Mouse (Mus musculus) hindbrain, embryonic 13.5 days (tissue): ENCODE data around the gene Slc44a5. TPM values are rescaled to one million over a fixed set of nuclear protein-coding genes. Genes with fewer than 3 reads are reported as not detected.
A peak's percentile ranks its signal among the peaks of the same experiment; 100 is the strongest.

ENCODE experiments used
- ATAC-seq: fragments of 200-750 bp; cut with Nextera tagmentation; 2 replicates; pipeline ENCODE4 v1.8.0; 2017; ENCODE audit warnings: moderate TSS enrichment; ENCODE audit not compliant: low FRiP score
- H3K27ac ChIP-seq: fragments of 300-500 bp; sonication (generic); 2 replicates; pipeline ENCODE4 v1.5.1; 2015; ENCODE audit warnings: inconsistent platforms, mild to moderate bottlenecking, moderate library complexity
- H3K27me3 ChIP-seq: fragments of 300-500 bp; sonication (generic); 2 replicates; pipeline ENCODE4 v1.6.1; 2015; ENCODE audit warnings: mild to moderate bottlenecking, inconsistent platforms
- H3K36me3 ChIP-seq: fragments of 300-500 bp; sonication (generic); 2 replicates; pipeline ENCODE4 v1.6.1; 2015; ENCODE audit warnings: mild to moderate bottlenecking, inconsistent platforms
- H3K4me1 ChIP-seq: fragments of 300-500 bp; sonication (generic); replicated peaks from 2 replicates; pipeline ENCODE4 v1.6.1; 2015; ENCODE audit warnings: inconsistent platforms
- H3K4me2 ChIP-seq: fragments of 300-500 bp; sonication (generic); 2 replicates; pipeline ENCODE4 v1.6.1; 2015; ENCODE audit warnings: inconsistent platforms, mild to moderate bottlenecking, moderate library complexity
- H3K4me3 ChIP-seq: fragments of 300-500 bp; sonication (generic); 2 replicates; pipeline ENCODE4 v1.5.1; 2015; ENCODE audit warnings: mild to moderate bottlenecking, inconsistent platforms
- H3K9ac ChIP-seq: fragments of 300-500 bp; sonication (generic); 2 replicates; pipeline ENCODE4 v1.6.1; 2015; ENCODE audit warnings: mild to moderate bottlenecking, inconsistent platforms
- H3K9me3 ChIP-seq: fragments of 300-500 bp; sonication (generic); 2 replicates; pipeline ENCODE4 v1.6.1; 2016; ENCODE audit warnings: inconsistent platforms
- WGBS: fragments of 180-500 bp; shearing (Covaris S2); methylation state at CpG from one replicate; pipeline ENCODE4 v1.1.7; 2015; 5-methylcytosine and 5-hydroxymethylcytosine counted together
- polyA plus RNA-seq: library from polyadenylated mRNA; unstranded; fragments of >200 nt; fragmentation: Nextera tagmentation; extraction: Ambion mirVana; gene quantifications from 2 replicates; pipeline ENCODE4 v1.2.1, GENCODE M21; 2015

The Slc44a5 gene
- polyA plus RNA-seq, 1 experiment from 2014 or later = 6.5 TPM

DNA sequence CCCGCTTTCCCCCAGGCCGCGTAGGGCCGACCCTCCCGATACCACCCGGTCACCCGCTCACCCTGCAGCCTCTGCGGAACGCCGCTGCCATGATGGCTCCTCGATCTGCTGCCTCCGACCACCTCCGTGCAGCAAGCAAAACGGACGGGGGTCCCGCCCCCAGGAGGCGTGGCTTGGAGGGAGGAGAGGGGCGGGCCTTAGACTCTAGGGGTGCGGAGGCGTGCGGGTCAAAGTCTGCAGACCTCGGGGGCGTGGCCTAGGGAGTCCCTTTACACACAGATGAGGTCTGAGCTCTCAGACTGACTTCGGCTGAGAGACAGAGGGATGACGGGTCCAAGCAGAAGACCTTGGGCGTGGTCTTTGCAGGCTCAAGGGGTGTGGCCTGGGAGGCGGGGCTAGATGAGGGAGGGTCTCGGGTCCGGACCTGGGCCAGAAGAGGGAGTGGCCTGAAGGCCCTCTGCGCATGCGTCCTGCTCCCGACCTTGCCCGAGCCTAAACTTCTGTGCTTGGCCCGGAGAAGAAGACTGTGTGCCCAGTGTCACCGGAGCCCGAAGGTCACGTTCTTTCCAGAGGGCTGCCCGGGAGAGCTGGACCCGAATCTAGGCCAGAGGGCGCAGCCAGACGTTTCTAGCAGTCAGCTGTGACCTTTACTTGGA lies 28.8 kb upstream of the Slc44a5 start, which contains the start of gene Acadm:
Gene Acadm, minus strand, starts transcription at position 298 of the 656 bp plus-strand sequence.
- H3K27me3 ChIP-seq = no peaks in the 10 kb centered on the region
- peak within 1 kb of the TSS; percentile 84 for H3K9ac ChIP-seq
- no peaks in the 10 kb centered on the region for H3K9me3 ChIP-seq
- ATAC-seq = peak; percentile 97
- H3K4me2 ChIP-seq = peak within 1 kb of the TSS; percentile 72
- no peaks in the 10 kb centered on the region; the same call in 1 of the 2 replicates for H3K36me3 ChIP-seq
- peaks cover 22% of the 10 kb centered on the region for H3K4me1 ChIP-seq
- 0% methylated on average over 41 of the region's 41 CpGs for WGBS
- H3K4me3 ChIP-seq = peak within 1 kb of the TSS; percentile 70
- H3K27ac ChIP-seq = peak within 1 kb of the TSS; percentile 88

- WGBS = 81% methylated on average over 4 of the region's 4 CpGs
Measured at GRCm38 (mm10) chr3:153947271-153947670, 26.0 kb upstream of the Slc44a5 start.

GRCm38 (mm10) chr3:153948176-153948575 lies 25.1 kb upstream of the Slc44a5 start:
- Histone ChIP-seq H3K4me3 (no peak overlapping the region), H3K9me3 (no peaks in the 10 kb centered on the region), H3K4me2 (no peak overlapping the region), H3K4me1 (peaks cover 16% of the 10 kb centered on the region), H3K36me3 (no peaks in the 10 kb centered on the region), H3K27me3 (no peaks in the 10 kb centered on the region), H3K27ac (no peak overlapping the region), H3K9ac (no peak overlapping the region)
- ATAC-seq = no peak
- WGBS = 89% methylated on average over 2 of the region's 2 CpGs

More at GRCm38 (mm10) chr3:153947271-153947670, 26.0 kb upstream of the Slc44a5 start:
- no peak overlapping the region for H3K4me2 ChIP-seq
- H3K27me3 ChIP-seq = no peaks in the 10 kb centered on the region
- no peaks in the 10 kb centered on the region for H3K36me3 ChIP-seq
- peaks cover 22% of the 10 kb centered on the region for H3K4me1 ChIP-seq
- no peak overlapping the region for H3K27ac ChIP-seq
- H3K4me3 ChIP-seq = no peak overlapping the region
- no peak overlapping the region for H3K9ac ChIP-seq
- H3K9me3 ChIP-seq = no peaks in the 10 kb centered on the region
- no peak for ATAC-seq

DNA sequence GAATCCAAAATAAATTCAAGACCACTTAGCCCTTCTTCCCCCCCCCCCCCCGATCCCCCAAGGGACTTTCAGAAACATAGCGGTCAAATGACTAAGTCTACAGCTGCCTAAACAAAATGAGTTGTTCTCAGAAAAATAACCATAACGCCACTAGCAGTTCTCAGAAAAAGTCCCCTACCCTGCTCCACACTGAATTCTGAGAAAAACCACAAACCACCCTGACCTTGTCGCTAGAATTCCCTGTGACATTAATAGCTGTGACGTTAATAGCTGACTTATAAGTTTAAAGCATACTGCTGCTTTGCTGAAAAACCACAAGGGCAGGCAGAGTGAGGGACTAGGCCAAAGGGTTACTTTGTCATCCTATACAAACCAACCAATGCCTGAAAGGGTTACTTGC lies 15.3 kb upstream of the Slc44a5 start:
- no peaks in the 10 kb centered on the region for H3K36me3 ChIP-seq
- H3K4me2 ChIP-seq = no peak overlapping the region
- peaks cover 4% of the 10 kb centered on the region for H3K4me1 ChIP-seq
- 87% methylated on average over 5 of the region's 5 CpGs for WGBS
- no peak overlapping the region for H3K9ac ChIP-seq
- no peaks in the 10 kb centered on the region for H3K9me3 ChIP-seq
- ATAC-seq = no peak
- H3K4me3 ChIP-seq = no peak overlapping the region
- no peaks in the 10 kb centered on the region for H3K27me3 ChIP-seq
- H3K27ac ChIP-seq = no peak overlapping the region

- Histone ChIP-seq H3K9me3 (no peaks in the 10 kb centered on the region), H3K36me3 (no peaks in the 10 kb centered on the region), H3K9ac (no peak overlapping the region), H3K4me1 (peaks cover 4% of the 10 kb centered on the region), H3K4me3 (no peak overlapping the region), H3K27me3 (no peaks in the 10 kb centered on the region), H3K27ac (no peak overlapping the region), H3K4me2 (no peak overlapping the region)
- peak; percentile 59 for ATAC-seq
- 100% methylated on average over 1 of the region's 1 CpGs for WGBS
Measured at GRCm38 (mm10) chr3:153959035-153959730, 14.1 kb upstream of the Slc44a5 start.

DNA sequence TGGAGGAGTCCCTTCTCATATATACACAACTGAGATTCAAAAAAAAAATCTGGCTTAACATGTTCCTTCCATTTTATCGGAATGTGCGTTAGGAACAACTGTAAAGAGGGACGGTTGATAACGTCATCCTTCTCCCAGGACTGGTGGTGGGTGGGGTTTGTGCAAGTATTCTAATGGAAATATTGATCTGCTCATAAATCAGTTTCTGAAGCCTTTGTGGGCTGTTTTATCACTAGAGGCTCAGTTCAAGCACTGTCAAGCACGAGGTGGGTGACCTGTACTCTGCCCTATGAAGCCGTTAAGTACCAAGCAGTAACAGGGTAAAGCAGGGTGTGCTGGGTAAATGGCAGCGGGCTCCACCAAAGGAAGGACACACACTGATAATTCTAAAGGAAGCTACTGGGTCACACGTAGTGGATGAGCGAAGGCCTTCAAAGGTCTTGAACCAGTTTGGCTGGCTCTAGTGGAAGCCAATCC lies 13.5 kb upstream of the Slc44a5 start:
- Histone ChIP-seq H3K9ac (no peak overlapping the region), H3K4me2 (no peak overlapping the region), H3K36me3 (no peaks in the 10 kb centered on the region), H3K9me3 (no peaks in the 10 kb centered on the region), H3K4me1 (peaks cover 4% of the 10 kb centered on the region), H3K27me3 (no peaks in the 10 kb centered on the region), H3K4me3 (no peak overlapping the region), H3K27ac (no peak overlapping the region)
- 72% methylated on average over 9 of the region's 9 CpGs for WGBS
- ATAC-seq = 0 out of 2 replicates have a peak, but pooled peaks have one; percentile 9

DNA sequence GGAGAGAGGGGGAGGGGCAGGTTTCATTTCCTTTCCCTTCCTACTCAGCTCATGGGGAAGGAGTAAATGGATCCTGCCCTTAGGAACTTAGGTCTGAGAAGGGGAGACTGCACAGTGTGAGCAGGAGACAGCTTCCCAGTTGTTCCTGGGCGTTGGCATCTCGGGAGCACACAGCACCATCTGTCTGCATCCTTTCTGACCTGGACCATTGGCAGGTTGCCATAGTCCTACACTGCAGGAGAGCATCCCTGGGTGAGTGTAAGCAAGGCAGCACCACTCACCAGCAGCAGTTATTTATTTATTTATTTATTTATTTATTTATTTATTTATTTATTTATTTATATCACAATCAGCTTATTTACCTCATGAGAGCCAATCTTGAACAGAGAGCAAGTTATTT lies 12.4 kb upstream of the Slc44a5 start:
- Histone ChIP-seq H3K4me1 (peaks cover 4% of the 10 kb centered on the region), H3K27ac (no peak overlapping the region; the same call in 1 of the 2 replicates), H3K36me3 (no peaks in the 10 kb centered on the region), H3K4me2 (no peak overlapping the region), H3K27me3 (no peaks in the 10 kb centered on the region), H3K9ac (no peak overlapping the region), H3K9me3 (no peaks in the 10 kb centered on the region), H3K4me3 (no peak overlapping the region)
- WGBS = 59% methylated on average over 2 of the region's 2 CpGs
- 0 out of 2 replicates have a peak, but pooled peaks have one; percentile 41 for ATAC-seq

- no peaks in the 10 kb centered on the region for H3K36me3 ChIP-seq
- no peaks in the 10 kb centered on the region for H3K9me3 ChIP-seq
- H3K9ac ChIP-seq = no peak overlapping the region
- no peak overlapping the region for H3K4me2 ChIP-seq
- 69% methylated on average over 6 of the region's 6 CpGs for WGBS
- no peak overlapping the region for H3K4me3 ChIP-seq
- no peak for ATAC-seq
- no peaks in the 10 kb centered on the region; the same call in 1 of the 2 replicates for H3K27me3 ChIP-seq
- no peak overlapping the region for H3K27ac ChIP-seq
- H3K4me1 ChIP-seq = peaks cover 4% of the 10 kb centered on the region
Measured at GRCm38 (mm10) chr3:153961632-153962389, 11.4 kb upstream of the Slc44a5 start.

DNA sequence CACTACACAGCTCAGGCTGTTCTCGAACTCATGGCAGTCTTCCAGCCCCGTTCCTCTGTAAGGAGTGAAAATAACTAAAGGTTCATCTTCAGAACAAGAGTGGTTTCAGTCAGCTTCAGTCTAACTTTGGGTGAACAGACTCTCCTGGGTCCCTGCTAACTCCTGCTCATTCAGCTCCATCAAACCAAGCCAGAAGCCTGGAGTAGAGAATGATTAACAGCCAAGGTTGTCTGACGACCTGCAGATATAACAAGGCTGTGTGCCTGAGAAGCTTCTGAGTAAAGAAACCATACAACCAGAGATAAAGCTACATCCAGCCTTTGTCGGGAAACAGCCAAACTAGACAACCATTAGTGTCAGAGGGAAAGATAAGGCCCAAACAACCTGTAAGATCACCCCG lies 5.8 kb upstream of the Slc44a5 start:
- Histone ChIP-seq H3K4me2 (no peak overlapping the region), H3K4me1 (no peaks in the 10 kb centered on the region), H3K9me3 (no peaks in the 10 kb centered on the region), H3K9ac (no peak overlapping the region), H3K27me3 (peaks cover 11% of the 10 kb centered on the region; the same call in 1 of the 2 replicates), H3K36me3 (no peaks in the 10 kb centered on the region), H3K4me3 (no peak overlapping the region), H3K27ac (no peak overlapping the region)
- no peak for ATAC-seq
- WGBS = 86% methylated on average over 5 of the region's 5 CpGs

GRCm38 (mm10) chr3:153968549-153968948 lies 4.7 kb upstream of the Slc44a5 start:
- Histone ChIP-seq H3K4me2 (no peak overlapping the region), H3K27ac (no peak overlapping the region), H3K9me3 (no peaks in the 10 kb centered on the region), H3K36me3 (no peaks in the 10 kb centered on the region), H3K4me3 (no peak overlapping the region), H3K9ac (no peak overlapping the region), H3K4me1 (no peaks in the 10 kb centered on the region; the same call in 1 of the 2 replicates), H3K27me3 (peaks cover 14% of the 10 kb centered on the region; the same call in 1 of the 2 replicates)
- no peak for ATAC-seq
- 38% methylated on average over 4 of the region's 4 CpGs for WGBS

DNA sequence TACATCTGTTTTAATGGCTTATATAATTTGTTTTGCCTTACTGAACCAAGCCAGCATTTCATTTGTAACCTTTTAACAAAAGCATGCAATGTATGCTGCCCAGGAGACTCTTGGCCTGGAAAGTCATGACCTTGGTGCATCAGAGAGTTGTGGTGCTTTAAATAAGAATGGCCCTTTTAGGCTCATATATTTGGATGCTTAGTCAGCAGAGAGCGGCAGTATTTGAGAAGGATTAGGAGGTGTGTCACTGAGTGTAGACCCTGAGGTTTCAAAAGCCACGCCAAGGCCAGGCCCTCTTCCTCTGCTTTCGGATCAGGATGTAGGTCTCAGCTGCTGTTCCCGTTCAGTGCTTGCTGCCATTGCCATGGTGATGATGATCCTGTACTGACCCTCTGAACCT lies 3.8 kb upstream of the Slc44a5 start:
- no peak overlapping the region for H3K27ac ChIP-seq
- no peaks in the 10 kb centered on the region for H3K36me3 ChIP-seq
- H3K27me3 ChIP-seq = peaks cover 18% of the 10 kb centered on the region
- H3K9ac ChIP-seq = no peak overlapping the region
- H3K9me3 ChIP-seq = no peaks in the 10 kb centered on the region
- WGBS = 79% methylated on average over 4 of the region's 4 CpGs
- no peak overlapping the region for H3K4me3 ChIP-seq
- H3K4me2 ChIP-seq = no peak overlapping the region
- H3K4me1 ChIP-seq = peaks cover 6% of the 10 kb centered on the region
- no peak for ATAC-seq
